9 mouse cellular contexts compared by ENCODE assay signal in genomic region chr9:88221850-88222353, GRCm38 (mm10).
DNase-seq lines count a peak whose midpoint lies in the region; TF ChIP-seq lines count a peak whose summit lies in the region.
"Had no signal": no experiment of that assay in that cellular context is flagged by ENCODE, and none has a peak within 500 bp of the region (broad histone marks: within the 10 kb centered on the region; RNA-seq: fewer than 3 reads in every experiment).

No protein-coding gene starts in this region.

- no peaks in the 10 kb centered on the region for H3K4me1 ChIP-seq in thymus, adult 2 months (replicated peaks; ENCODE audit: control insufficient read depth, insufficient read depth, low read length)

- 33% methylated on average over 7 of the region's 7 CpGs for WGBS in thymus, adult 2 months

- TF ChIP-seq CTCF in thymus, adult 2 months (IDR thresholded peaks at IDR 0.05; ENCODE audit: borderline replicate concordance, control insufficient read depth, extremely low read depth, insufficient read depth, low read length, poor library complexity), result no peak

- no peak overlapping the region for H3K4me3 ChIP-seq in thymus, adult 2 months (ENCODE audit: control insufficient read depth, insufficient read depth, low read length)
- H3K4me3 ChIP-seq: megakaryocyte, embryonic 14.5 days had no signal

- TF ChIP-seq POLR2A in thymus, adult 2 months (IDR thresholded peaks at IDR 0.05; ENCODE audit: control insufficient read depth, extremely low read depth, insufficient read depth, low read length, poor library complexity), result no peak

- H3K27ac ChIP-seq in thymus, adult 2 months (ENCODE audit: control insufficient read depth, insufficient read depth, low read length), result no peak overlapping the region

- no peaks in the 10 kb centered on the region for H3K27me3 ChIP-seq in thymus, adult 2 months (ENCODE audit: control insufficient read depth, insufficient read depth, low read length)

- no peaks in the 10 kb centered on the region for H3K36me3 ChIP-seq in thymus, adult 2 months (ENCODE audit: control insufficient read depth, insufficient read depth, low read length)

- peak; percentile 13 for DNase-seq in thymus, adult 2 months
- DNase-seq in thymus, adult 18-20 months, result no peak
- DNase-seq in cerebellum, postnatal 10 days, result peak; percentile 72 to 79
- DNase-seq in frontal cortex, postnatal 36 days (ENCODE audit: low spot score in 2 of 2), result peak; percentile 65 to 74
- peak; percentile 45 for DNase-seq in kidney, postnatal 14 days
- peak; percentile 62 for DNase-seq in lung, postnatal 10 days
- DNase-seq in right cerebral cortex, postnatal 10 days (ENCODE audit: low spot score in 2 of 2), result peak; percentile 70 to 78
- DNase-seq in spleen, postnatal 36 days (ENCODE audit: low spot score in 2 of 2), result no peak

Comparison
In these comparisons a context has a peak if more than half of its experiments do, and no peak if none do; other contexts are left out.
1. DNase-seq: peak in thymus, adult 2 months (single experiment), cerebellum, postnatal 10 days (2 of 2), frontal cortex, postnatal 36 days (2 of 2), kidney, postnatal 14 days (single experiment), lung, postnatal 10 days (single experiment) and right cerebral cortex, postnatal 10 days (2 of 2); none in thymus, adult 18-20 months (0 of 2) and spleen, postnatal 36 days (0 of 2).